In the genomic region with DNA sequence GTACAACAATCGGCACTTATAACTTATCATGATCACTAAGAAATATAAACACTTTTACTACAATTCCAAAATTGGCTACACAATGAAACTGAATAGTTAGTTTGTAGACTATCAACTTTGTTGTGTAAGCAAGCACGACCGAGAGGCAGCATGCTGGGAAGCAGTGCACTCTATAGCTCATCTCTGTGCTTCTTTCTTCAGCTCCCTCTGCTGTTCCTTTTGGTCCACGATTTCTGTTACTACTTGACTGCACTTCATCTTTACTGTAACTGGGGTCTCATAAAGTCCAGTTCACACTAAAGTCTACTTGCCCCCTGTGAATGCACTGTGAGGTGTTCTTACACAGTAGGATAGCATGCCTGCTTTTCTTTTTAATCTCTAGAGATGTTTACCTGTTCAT, we compare ENCODE assay signal across 11 mouse cellular contexts.
DNase-seq lines count a peak whose midpoint lies in the region; ATAC-seq and TF ChIP-seq lines count a peak whose summit lies in the region.
"Had no signal": no experiment of that assay in that cellular context is flagged by ENCODE, and none has a peak within 500 bp of the region (broad histone marks: within the 10 kb centered on the region; RNA-seq: fewer than 3 reads in every experiment).

No protein-coding gene starts in this region.

- H3K4me2 ChIP-seq in kidney, postnatal 0 days (ENCODE audit: low read length): no peak overlapping the region
- H3K4me2 ChIP-seq in midbrain, embryonic 14.5 days (ENCODE audit: low read length): no peak overlapping the region
- no peak overlapping the region for H3K4me2 ChIP-seq in midbrain, embryonic 16.5 days (ENCODE audit: low read length)
- H3K4me2 ChIP-seq: liver, embryonic 12.5 days had no signal

- intact Hi-C loops in gastrocnemius, adult 2 months (cut with DNase I): no loop called here

- peaks cover 5% of the 10 kb centered on the region; the same call in 1 of the 2 replicates for H3K36me3 ChIP-seq in kidney, postnatal 0 days (ENCODE audit: insufficient read depth, low read length)
- H3K36me3 ChIP-seq in midbrain, embryonic 14.5 days (ENCODE audit: control insufficient read depth, insufficient read depth, low read length): no peaks in the 10 kb centered on the region
- no peaks in the 10 kb centered on the region for H3K36me3 ChIP-seq in midbrain, embryonic 16.5 days (ENCODE audit: control insufficient read depth, insufficient read depth, low read length)
- H3K36me3 ChIP-seq: liver, embryonic 12.5 days had no signal

- H3K9ac ChIP-seq in kidney, postnatal 0 days (ENCODE audit: low read depth, low read length): no peak overlapping the region
- H3K9ac ChIP-seq in midbrain, embryonic 14.5 days (replicated peaks; ENCODE audit: low read length): no peak overlapping the region
- no peak overlapping the region for H3K9ac ChIP-seq in midbrain, embryonic 16.5 days (ENCODE audit: low read depth, low read length)
- H3K9ac ChIP-seq: liver, embryonic 12.5 days had no signal

- ATAC-seq in kidney, postnatal 0 days (replicated peaks; ENCODE audit: low FRiP score, low read depth): no peak
- no peak for ATAC-seq in midbrain, embryonic 14.5 days (ENCODE audit: low FRiP score, low TSS enrichment)
- ATAC-seq in midbrain, embryonic 16.5 days: no peak
- ATAC-seq: liver, embryonic 12.5 days had no signal

- H3K4me1 ChIP-seq in kidney, postnatal 0 days (replicated peaks; ENCODE audit: insufficient read depth, low read length): no peaks in the 10 kb centered on the region
- no peaks in the 10 kb centered on the region for H3K4me1 ChIP-seq in midbrain, embryonic 14.5 days (ENCODE audit: control insufficient read depth, insufficient read depth, low read length)
- no peaks in the 10 kb centered on the region for H3K4me1 ChIP-seq in midbrain, embryonic 16.5 days (ENCODE audit: control insufficient read depth, insufficient read depth, low read length)
- H3K4me1 ChIP-seq: liver, embryonic 12.5 days had no signal

- WGBS in kidney, postnatal 0 days: 56% methylated on average over 4 of the region's 4 CpGs
- WGBS in midbrain, embryonic 14.5 days: 79% methylated on average over 4 of the region's 4 CpGs
- WGBS in midbrain, embryonic 16.5 days: 79% methylated on average over 4 of the region's 4 CpGs

- DNase-seq in gastrocnemius, adult 2 months: no peak
- no peak for DNase-seq in gastrocnemius, adult 18-20 months (ENCODE audit: low spot score)
- DNase-seq in kidney, postnatal 0 days (ENCODE audit: low spot score): peak; percentile 38
- DNase-seq in kidney, adult 18-20 months: no peak
- peak; percentile 39 for DNase-seq in midbrain, embryonic 14.5 days
- peak; percentile 22 for DNase-seq in brain, adult 2 months (ENCODE audit: low read depth, low spot score)
- DNase-seq in spleen, postnatal 10 days (ENCODE audit: low spot score in 2 of 2): no peak
- DNase-seq: adrenal gland, adult 8-10 months; thymus, postnatal 4 days had no signal

- no peaks in the 10 kb centered on the region for H3K27me3 ChIP-seq in kidney, postnatal 0 days (ENCODE audit: insufficient read depth, low read length)
- no peaks in the 10 kb centered on the region for H3K27me3 ChIP-seq in midbrain, embryonic 14.5 days (ENCODE audit: control insufficient read depth, insufficient read depth, low read length)
- H3K27me3 ChIP-seq in midbrain, embryonic 16.5 days (ENCODE audit: control insufficient read depth, insufficient read depth, low read depth, low read length): no peaks in the 10 kb centered on the region
- H3K27me3 ChIP-seq: liver, embryonic 12.5 days had no signal

- no peak overlapping the region for H3K4me3 ChIP-seq in gastrocnemius, adult 2 months
- no peak overlapping the region for H3K4me3 ChIP-seq in kidney, postnatal 0 days (replicated peaks; ENCODE audit: low read depth, low read length)
- H3K4me3 ChIP-seq in midbrain, embryonic 14.5 days (replicated peaks; ENCODE audit: low read depth, low read length): no peak overlapping the region
- H3K4me3 ChIP-seq in midbrain, embryonic 16.5 days (ENCODE audit: low read depth, low read length): no peak overlapping the region
- H3K4me3 ChIP-seq: liver, embryonic 12.5 days had no signal

- TF ChIP-seq CTCF in gastrocnemius, adult 2 months (IDR thresholded peaks at IDR 0.05): peak; percentile 24; the same call in 1 of the 2 replicates
- TF ChIP-seq CTCF in kidney, postnatal 0 days (IDR thresholded peaks at IDR 0.05; ENCODE audit: low read depth): peak; percentile 53; the same call in 1 of the 2 replicates

- no peak overlapping the region for H3K27ac ChIP-seq in gastrocnemius, adult 2 months
- H3K27ac ChIP-seq in kidney, postnatal 0 days: no peak overlapping the region
- no peak overlapping the region for H3K27ac ChIP-seq in midbrain, embryonic 14.5 days (replicated peaks; ENCODE audit: low read depth, low read length)
- H3K27ac ChIP-seq in midbrain, embryonic 16.5 days (ENCODE audit: low read length): no peak overlapping the region
- H3K27ac ChIP-seq: liver, embryonic 12.5 days had no signal

- H3K9me3 ChIP-seq in kidney, postnatal 0 days (replicated peaks; ENCODE audit: low read length): no peaks in the 10 kb centered on the region
- H3K9me3 ChIP-seq in midbrain, embryonic 14.5 days (ENCODE audit: control insufficient read depth, low read length): no peaks in the 10 kb centered on the region
- H3K9me3 ChIP-seq in midbrain, embryonic 16.5 days (replicated peaks; ENCODE audit: control insufficient read depth, low read length, poor library complexity, severe bottlenecking): no peaks in the 10 kb centered on the region
- H3K9me3 ChIP-seq: liver, embryonic 12.5 days had no signal

Comparison
In these comparisons a context has a peak if more than half of its experiments do, and no peak if none do; other contexts are left out.
1. DNase-seq: peak in kidney, postnatal 0 days (single experiment), midbrain, embryonic 14.5 days (single experiment) and brain, adult 2 months (single experiment); none in gastrocnemius, adult 2 months (single experiment), gastrocnemius, adult 18-20 months (single experiment), kidney, adult 18-20 months (single experiment) and spleen, postnatal 10 days (0 of 2).